Mouse (Mus musculus) right cerebral cortex, postnatal 36 days (tissue): ENCODE data around the gene Gsta1.
"Not testable (repeated sequence)": the region's sequence is repeated elsewhere in the genome, so short reads cannot be mapped to it uniquely, and the experiment has no call there.

ENCODE experiments used
- DNase-seq, 2 experiments: peaks; one replicate each; pipeline ENCODE4 v3.0.0; 2022; ENCODE audit warnings: low spot score in 2 of 2, mixed read lengths in 1 of 2

Gene Gsta1

DNA sequence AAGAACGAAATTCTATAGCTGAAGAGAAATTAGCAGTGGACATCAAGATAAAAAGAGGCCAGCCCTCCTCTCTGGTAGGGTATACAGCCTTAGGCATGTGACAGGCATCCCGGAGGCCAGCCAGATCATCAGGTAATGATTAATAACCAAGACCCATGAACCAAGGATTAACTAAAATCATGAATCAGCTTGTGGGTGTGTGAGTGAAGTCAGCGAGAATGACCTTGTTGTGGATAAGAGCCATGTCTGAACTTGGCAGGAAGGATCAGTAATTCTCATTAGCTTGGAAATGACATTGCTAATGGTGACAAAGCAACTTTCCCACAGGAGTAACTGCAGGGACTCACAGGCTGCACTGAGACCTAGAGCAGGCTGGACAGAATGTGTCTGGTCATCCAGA is 798 bp upstream of the Gsta1 start:
- DNase-seq: not testable (repeated sequence)

DNA sequence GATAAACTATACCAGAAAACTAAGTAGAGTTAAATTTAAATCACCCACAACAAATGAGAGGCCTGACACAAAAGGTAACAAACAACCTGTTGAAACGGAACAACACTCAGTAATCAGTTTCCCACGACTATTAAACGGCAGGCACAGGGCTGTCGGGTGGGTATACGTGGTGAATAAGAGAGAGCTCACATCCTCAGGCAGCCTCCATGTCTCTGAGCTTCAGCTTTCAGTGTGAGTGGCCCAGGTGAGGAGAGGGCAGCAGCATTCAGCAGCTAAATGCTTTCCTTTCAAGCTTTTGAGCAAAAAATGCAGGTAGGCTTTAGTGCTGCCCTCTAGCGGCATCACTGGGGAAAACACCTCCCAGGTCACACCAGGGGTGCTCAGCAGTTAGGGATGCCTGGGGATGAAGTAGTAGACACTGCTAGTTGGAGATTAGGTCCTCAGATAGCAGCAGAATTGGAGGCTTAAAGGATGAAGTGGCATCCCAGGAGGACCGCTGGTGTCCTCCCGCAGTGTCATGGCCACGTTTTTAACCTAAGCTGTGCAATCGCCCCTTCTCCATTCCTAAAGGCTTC is 2.8 kb downstream of the Gsta1 start:
- DNase-seq: not testable (repeated sequence)

DNA sequence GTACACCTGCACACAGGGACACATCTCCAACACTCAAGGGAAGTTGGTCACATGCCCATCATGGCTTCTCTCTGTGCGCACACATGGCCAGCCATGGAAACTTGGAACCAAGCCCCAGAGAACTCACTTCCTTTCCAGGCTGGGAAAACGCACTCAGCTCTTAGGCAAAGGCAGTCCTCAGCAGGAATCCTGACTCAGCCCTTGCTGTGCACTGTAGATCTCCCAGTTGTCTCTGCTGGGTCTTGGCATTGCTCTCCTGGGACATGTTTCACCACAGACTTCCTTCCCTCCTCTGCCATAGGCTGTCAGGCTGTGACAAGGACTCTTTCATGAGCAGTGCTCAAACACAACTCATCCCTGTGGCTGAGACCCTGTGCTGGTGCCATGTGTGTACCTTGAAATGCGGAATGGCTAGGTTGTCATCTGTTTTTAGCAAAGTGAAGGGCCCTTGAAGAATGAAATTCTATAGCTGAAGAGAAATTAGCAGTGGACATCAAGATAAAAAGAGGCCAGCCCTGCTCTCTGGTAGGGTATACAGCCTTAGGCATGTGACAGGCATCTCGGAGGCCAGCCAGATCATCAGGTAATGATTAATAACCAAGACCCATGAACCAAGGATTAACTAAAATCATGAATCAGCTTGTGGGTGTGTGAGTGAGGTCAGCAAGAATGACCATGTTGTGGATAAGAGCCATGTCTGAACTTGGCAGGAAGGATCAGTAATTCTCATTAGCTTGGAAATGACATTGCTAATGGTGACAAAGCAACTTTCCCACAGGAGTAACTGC is 25.4 kb downstream of the Gsta1 start:
- DNase-seq: not testable (repeated sequence)

DNA sequence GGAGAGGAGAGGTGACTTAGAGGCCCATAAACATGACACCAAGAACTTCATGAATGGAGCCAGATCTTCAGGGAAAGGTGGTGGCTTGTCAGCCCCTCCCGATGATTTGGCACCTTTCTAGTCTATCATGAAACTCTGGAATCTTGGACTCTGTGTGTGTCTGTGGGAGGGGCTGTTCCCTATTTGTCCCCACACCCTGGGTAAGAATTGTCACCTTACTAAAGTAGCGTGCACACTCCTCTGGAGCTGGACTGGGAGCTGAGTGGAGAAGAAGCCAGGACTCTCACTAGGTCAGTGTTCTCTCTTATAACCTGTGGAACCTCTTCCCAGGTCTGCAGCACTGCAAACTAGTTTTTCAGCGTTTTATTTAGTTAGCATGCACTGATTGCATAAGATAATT is 26.5 kb downstream of the Gsta1 start, which contains the start of gene Gm3776:
Gene Gm3776 (plus strand): TSS at position 216 of the 400 bp plus-strand sequence.
- not testable (repeated sequence) for DNase-seq

DNA sequence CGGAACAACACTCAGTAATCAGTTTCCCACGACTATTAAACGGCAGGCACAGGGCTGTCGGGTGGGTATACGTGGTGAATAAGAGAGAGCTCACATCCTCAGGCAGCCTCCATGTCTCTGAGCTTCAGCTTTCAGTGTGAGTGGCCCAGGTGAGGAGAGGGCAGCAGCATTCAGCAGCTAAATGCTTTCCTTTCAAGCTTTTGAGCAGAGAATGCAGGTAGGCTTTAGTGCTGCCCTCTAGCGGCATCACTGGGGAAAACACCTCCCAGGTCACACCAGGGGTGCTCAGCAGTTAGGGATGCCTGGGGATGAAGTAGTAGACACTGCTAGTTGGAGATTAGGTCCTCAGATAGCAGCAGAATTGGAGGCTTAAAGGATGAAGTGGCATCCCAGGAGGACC is 29.2 kb downstream of the Gsta1 start:
- not testable (repeated sequence) for DNase-seq

DNA sequence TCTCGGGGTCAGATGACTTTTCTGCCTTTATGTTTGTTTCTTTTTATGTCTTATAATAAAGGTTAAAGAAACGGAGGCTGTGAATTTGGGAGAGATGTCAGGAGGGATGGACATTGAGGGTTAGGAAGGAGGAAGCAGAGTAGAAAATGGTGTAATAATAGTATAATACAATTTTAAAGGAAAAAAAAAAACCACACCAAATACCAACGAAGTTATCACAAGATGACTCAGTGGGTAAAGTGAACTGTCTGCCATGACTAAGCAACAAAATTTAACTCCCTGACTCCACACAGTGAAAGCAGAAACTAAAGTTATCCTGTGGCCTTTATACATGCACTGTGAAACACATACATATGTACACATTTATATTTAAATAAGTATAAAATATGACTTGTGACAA is 40.5 kb downstream of the Gsta1 start:
- not testable (repeated sequence) for DNase-seq

DNA sequence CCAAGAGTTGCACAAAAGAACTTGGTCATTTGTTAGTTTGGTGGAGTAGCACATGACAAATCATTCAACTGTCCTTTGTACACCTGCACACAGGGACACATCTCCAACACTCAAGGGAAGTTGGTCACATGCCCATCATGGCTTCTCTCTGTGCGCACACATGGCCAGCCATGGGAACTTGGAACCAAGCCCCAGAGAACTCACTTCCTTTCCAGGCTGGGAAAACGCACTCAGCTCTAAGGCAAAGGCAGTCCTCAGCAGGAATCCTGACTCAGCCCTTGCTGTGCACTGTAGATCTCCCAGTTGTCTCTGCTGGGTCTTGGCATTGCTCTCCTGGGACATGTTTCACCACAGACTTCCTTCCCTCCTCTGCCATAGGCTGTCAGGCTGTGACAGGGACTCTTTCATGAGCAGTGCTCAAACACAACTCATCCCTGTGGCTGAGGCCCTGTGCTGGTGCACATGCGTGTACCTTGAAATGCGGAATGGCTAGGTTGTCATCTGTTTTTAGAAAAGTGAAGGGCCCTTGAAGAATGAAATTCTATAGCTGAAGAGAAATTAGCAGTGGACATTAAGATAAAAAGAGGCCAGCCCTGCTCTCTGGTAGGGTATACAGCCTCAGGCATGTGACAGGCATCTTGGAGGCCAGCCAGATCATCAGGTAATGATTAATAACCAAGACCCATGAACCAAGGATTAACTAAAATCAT is 51.7 kb downstream of the Gsta1 start:
- DNase-seq: not testable (repeated sequence)

DNA sequence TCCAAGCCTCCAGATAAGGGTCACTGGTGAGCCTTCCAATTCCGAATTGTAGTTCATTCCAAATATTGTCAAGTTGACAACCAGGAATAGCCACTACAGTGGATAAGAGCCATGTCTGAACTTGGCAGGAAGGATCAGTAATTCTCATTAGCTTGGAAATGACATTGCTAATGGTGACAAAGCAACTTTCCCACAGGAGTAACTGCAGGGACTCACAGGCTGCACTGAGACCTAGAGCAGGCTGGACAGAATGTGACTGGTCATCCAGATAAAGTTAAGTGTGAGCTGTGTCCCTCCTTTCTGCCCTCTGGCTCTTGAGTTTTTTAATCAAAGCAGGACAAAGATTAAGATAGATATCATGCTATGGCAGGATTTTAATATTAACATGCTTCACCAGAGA is 58.6 kb downstream of the Gsta1 start:
- DNase-seq: not testable (repeated sequence)

DNA sequence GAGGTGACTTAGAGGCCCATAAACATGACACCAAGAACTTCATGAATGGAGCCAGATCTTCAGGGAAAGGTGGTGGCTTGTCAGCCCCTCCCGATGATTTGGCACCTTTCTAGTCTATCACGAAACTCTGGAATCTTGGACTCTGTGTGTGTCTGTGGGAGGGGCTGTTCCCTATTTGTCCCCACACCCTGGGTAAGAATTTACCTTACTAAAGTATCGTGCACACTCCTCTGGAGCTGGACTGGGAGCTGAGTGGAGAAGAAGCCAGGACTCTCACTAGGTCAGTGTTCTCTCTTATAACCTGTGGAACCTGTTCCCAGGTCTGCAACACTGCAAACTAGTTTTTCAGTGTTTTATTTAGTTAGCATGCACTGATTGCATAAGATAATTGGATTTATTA is 59.3 kb downstream of the Gsta1 start, which contains the start of gene Gm10639:
Gene Gm10639 (plus strand): TSS at position 201 of the 400 bp plus-strand sequence.
- DNase-seq: not testable (repeated sequence)
